Mouse (Mus musculus) brain, adult 2 months (tissue): ENCODE results near the gene Cntn5.

Experiments used
- DNase-seq: peaks from one replicate; pipeline ENCODE4 v3.0.0; 2011; ENCODE audit warnings: low read depth, low spot score

Cntn5 gene

DNA sequence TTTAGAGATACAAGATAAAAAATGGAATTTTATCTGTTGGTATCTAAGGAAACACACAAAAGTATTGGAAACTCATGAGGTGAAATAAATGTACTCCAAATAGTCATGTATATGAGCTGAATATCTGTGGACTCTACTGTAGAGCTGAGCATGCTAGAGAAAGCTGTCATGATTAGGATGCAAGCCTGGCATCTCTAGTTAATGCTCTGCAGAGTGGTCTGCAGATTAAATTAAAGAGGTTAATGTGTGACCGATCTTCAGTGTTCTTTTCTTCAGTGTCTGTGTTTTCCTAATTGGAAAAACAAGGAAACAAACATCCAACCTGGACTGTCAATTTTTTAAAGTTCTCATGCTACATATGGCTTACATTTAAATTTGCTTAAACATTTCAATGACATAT lies 1199.4 kb downstream of the Cntn5 start:
- DNase-seq = no peak

- peak; percentile 28 for DNase-seq
These were observed 1207.9 kb downstream of the Cntn5 start for GRCm38 (mm10) chr9:9696636-9697035.

DNA sequence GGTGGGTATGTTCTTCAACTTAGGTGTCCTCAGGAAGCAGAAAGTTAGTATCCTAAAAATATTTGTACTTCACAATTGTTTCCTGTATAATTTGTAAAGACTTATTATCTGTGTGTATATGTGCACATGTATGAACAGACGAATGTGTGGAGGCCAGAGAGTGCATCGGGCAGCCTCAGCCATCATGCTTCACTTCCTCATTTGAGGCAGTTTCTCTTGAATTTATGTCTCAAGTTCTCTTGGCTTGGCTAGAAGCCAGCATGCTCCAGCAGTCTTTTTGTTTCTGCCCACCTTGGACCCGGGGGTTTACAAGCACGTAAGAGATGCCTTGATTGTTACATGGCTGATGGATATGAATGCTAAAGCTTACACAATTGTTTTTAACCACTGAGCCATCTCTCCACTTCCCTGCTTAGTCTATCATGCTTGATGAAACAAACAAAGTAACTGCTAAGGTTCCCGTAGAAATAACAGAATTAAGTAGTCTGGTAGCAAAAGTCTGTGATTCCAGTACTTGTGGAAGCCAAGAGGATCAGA lies 1222.2 kb downstream of the Cntn5 start:
- DNase-seq = no peak

DNA sequence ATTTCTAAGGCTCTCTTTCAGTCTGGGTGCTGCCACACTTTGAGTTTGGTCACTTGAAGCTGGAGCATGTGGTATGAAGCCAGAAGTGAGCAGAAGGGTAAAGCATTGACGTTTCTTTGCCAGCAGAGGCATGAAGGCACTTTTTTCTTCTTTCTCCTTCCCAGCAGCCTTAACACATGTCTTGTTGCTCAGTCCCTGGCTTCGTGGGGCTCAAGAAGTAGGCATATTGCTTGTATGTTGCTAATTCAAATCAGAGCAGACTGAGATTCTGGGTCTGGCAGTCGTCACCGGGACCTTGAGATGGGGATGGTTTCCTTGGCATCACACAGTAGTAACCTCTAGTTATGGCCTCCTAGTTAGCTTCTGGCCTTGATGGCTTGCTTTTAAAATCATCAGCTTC lies 1228.5 kb downstream of the Cntn5 start:
- DNase-seq = no peak

GRCm38 (mm10) chr9:9674531-9674930 lies 1230.0 kb downstream of the Cntn5 start:
- DNase-seq = peak; percentile 59

- DNase-seq = peak; percentile 35
These were observed 1231.1 kb downstream of the Cntn5 start for GRCm38 (mm10) chr9:9673277-9674049.

- DNase-seq = no peak
These were observed 1251.1 kb downstream of the Cntn5 start for GRCm38 (mm10) chr9:9653463-9653862.

DNA sequence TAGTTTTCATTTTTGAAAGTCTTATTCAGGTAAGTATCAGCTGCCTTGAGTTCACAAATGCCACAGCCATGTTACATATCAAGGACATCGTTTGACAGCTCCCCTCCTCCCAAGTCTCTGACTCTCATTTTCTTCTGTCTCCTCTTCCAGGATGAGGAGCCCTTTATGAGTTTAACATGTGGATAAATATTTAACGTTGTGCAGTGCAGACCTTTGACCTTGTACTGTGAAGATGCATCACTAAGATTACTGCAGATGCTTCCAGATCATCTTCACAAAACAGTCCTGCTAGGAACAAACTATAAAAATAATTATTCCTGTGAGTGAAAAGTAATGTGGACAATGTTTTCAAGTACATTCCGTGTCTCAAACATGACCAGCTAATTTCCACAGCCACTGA lies 1257.2 kb downstream of the Cntn5 start:
- DNase-seq = no peak

GRCm38 (mm10) chr9:9646276-9646675 lies 1258.3 kb downstream of the Cntn5 start:
- DNase-seq = no peak
